Mouse (Mus musculus) retina, embryonic 14.5 days (tissue): ENCODE measurements around the gene Trmt10c.
A peak's percentile ranks its signal among the peaks of the same experiment; 100 is the strongest.
"Not testable (repeated sequence)": the region's sequence is repeated elsewhere in the genome, so short reads cannot be mapped to it uniquely, and the experiment has no call there.

Source experiments
- DNase-seq: peaks from one replicate; pipeline ENCODE4 v3.0.0-alpha.2; 2015; ENCODE audit warnings: low spot score

The Trmt10c gene

DNA sequence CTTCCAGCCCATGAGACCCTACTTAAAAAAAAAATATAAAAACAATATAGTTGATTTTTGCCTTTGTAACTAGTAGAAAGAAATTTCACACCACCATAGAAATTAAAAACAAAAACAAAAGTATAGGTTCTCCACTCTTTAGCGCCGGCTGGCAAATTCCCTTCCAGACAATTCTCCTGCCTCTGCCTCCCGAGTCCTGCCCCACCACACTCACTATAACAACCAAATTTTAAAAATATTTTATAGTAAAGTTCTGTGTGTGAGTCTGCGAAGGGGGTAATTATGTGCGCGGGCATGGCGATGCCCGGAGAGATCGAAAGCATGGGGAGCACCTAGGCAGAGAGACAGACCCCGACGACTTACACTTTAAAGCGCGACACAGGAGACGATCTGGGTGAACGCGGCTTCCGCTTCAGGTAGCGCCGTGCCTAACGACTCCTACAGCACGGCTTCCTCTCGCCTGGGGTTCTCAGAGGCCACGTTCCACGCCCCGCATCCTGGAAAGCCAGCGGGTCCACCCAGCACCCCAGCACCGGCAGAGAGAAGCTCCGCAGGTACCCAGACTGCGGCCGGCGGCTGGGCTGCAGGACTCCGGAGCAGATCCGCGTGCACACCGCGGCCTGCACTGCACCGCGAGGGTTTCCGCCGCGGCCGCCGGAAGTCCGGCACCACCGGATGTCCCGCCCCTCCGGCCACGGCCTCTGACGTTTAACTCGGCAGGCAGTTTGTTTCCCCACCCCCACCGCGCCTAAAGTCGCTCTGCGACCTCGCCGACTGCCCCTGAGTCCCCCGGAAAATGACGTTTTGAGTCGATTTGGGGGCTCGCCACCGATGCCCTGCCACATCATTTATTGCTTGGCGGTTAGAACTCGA is at the start of gene Trmt10c:
TSS of gene Trmt10c (minus strand) at position 682 of the 873 bp plus-strand sequence.
- peak; percentile 91 for DNase-seq

DNA sequence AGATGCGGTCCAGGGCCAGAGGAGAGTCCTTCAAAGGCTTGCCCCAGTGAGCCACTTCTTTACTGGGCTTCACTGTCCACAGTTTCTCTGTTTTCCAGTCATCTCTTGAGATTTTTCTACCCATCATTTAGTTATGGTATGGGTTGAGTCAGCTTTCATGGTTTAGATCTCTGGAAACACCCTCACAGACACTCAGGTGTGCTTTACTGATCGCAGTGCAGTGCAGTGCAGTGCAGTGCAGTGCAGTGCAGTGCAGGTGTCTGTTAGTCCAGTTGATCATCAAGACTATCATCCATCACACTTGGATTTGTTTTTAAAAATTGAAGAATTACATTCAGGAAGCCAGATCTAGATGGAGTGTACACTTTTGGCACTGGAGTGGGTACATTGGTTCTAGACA is 48.7 kb upstream of the Trmt10c start:
- DNase-seq: no peak

DNA sequence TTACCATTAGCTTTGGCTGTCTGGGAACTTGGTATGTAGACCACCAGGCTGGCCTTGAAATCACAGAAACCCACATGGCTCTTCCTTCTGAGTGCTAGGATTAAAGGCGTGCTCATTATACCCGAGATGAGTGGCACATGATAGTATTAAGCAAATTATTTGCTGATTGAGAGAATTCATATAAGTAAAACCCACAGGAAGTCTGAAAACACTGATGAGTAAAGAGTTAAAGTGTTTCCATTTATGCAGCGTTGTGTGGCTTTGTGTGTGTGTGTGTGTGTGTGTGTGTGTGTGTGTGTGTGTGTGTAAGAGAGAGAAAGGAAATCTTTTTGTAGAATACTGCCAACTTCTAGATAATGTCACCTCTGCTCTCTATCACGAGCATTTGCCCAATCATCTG is 44.1 kb upstream of the Trmt10c start:
- DNase-seq: no peak

DNA sequence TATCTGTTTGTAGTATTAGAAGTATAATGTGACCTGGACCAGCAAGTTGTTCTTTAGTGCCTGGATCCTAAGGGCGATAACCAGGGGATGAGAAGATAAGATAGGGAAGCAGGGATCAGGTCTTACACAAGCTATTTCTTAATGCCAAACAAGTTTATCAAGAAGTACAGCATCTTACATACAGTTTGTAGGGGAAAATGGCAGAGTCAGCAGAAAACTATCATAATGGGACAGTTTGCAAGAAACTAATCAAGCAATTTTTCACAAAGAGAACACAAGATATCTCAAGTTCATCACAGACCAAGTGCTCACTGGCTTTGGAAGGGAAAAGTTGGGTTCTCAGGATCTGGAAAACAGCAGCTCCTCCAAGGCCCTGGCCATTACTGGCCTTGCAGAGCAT is 41.8 kb upstream of the Trmt10c start:
- no peak for DNase-seq

DNA sequence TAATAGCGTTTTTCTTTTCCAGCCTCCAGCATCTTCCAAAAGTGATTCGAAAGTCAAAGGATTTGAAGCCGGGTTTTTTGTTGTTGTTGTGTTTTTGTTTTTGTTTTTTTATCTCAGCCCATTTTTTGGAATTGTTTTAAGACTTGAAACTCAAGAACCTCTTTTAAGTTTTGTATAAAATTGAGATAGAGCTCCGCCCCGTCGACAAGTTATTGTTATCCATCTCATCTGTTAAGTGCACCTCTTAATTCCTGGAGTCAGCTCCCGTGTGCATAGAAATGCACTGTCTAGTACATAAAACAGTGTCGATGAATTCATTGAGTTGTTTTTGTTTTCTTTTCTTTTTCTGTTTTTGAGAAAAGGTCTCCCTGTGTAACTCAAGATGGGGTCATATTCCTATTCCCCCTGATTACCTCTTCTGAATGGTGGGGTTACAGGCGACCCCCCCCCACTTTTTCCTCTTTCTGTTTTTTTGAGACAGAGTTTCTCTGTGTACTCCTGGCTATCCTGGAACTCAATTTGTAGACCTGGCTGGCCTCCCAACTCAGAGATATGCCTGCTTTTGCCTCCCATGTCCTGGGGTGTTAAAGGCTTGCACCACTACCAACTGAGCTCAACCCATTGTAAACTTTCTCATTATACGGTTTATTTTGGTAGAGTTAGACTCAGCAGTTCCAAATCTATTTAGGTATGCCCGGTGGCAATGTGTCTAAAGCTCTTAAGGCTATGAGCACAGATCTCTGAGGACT is 38.7 kb upstream of the Trmt10c start:
- no peak for DNase-seq

DNA sequence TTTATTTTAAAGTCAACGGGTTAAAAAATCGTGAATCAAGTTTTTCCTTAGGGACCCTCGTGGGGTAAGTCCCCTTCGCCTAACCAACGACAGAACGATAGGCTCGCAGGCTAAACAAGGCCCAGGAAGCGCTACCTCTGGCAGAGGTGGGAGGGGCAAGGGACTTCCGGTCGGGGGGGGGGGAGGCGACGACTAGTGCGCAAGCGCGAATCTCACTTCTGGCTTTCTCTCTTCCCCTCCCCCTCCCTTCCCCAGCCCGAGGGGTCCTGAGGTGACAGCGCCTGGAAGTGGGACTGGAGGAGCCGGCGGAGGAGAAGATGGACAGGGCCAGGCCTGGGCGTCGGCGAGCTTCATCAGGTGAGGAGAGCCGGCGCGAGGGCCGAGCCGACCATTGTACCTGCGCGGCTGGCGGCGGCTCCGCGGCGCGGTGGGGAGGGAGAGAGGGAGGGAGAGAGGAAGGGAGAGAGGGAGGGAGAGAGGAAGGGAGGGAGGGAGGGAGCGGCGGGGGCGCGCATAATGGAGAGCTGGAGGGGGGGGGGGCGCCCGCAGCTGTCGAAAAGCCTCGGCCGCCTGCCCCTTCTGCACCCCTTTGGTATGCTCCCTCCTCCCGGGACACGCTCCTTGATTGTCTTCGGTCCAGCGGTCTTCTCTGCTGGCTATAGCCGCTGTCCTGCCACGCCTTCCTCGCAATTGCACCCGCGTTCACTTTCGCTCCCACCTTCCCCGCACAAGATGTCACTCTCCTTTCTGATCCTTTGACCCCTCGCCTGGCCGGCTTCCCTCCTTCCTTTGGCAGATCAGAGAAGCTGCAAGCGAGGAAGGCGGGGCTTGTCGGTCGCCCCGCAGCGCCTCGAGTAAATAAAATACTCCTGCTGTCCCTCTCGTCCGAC is 37.8 kb upstream of the Trmt10c start:
- peak; percentile 94 for DNase-seq

DNA sequence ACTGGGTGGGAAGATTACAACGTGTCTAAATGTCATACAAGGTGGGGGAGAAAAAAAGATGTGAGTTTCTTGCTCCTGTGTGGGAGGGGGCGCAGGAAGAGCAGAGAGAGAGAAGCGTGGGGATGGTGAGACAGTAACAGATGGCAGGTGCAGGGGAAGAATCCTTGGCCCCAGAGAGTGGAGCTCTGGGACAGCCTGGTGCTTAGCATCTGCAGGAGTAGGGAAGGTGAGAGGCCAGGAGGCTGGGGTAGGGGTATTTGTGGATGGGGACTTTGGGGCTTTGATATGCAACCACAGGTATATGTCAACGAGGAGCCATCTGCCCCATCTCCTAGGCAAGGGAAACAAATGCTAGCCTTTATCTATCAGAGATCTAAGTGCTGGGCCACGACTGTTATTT is 36.9 kb upstream of the Trmt10c start:
- DNase-seq: peak; percentile 9

DNA sequence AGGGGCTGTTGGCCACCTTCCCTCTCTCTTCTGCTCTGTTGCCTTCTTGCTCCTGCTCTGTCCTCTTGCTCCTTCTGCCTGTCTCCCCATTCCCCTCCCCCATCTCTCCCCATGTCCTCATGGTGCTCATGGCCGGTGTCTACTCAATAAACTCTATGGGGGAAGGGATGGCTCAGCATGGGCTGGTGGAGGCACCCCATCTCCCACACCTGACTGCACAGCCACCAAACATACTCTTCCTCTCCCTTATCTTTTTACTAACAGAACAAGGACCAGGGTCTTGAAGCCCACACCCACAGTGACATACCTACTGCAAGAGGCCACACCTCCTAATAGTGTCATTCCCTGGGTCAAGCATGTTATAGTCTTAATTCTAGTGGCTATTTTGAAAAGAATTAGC is 36.5 kb upstream of the Trmt10c start:
- DNase-seq: no peak

DNA sequence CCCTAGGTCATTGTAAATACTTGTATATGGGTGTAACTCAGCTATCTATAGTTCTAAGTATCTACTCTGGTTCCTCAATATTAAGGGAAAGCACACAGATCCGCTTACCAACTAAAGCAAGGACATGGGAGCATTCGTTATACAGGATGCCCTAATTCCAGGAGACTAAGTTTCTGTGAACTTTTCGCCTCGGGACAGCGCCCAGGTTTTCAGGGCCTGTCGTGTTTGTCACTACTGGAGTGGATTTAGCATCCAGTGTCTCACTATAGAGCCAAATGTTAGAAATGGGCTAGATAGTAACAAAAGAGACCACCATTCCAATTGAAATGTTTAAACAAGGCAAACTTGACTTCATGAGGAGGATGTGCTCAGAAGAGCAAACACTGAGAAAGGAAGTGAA is 35.5 kb upstream of the Trmt10c start:
- not testable (repeated sequence) for DNase-seq

DNA sequence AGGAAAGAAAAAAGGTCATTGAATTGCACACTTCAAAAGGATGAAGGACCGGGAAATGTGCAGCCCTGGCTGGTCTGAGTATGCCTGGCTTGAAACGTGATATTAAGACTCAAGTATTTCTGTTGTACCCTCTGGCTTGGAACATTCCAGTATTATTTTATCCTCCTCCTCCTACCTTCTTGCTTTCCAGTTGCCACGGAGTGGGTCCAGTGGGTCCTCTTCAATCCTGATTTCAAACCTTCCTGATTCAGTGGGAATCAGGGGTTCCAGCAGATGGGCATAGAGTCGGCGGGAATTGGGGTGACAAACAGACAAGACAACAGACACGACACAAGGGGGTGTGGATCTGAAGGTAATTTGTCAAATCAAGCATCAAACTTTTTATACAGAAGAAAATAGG is 34.9 kb upstream of the Trmt10c start:
- no peak for DNase-seq

DNA sequence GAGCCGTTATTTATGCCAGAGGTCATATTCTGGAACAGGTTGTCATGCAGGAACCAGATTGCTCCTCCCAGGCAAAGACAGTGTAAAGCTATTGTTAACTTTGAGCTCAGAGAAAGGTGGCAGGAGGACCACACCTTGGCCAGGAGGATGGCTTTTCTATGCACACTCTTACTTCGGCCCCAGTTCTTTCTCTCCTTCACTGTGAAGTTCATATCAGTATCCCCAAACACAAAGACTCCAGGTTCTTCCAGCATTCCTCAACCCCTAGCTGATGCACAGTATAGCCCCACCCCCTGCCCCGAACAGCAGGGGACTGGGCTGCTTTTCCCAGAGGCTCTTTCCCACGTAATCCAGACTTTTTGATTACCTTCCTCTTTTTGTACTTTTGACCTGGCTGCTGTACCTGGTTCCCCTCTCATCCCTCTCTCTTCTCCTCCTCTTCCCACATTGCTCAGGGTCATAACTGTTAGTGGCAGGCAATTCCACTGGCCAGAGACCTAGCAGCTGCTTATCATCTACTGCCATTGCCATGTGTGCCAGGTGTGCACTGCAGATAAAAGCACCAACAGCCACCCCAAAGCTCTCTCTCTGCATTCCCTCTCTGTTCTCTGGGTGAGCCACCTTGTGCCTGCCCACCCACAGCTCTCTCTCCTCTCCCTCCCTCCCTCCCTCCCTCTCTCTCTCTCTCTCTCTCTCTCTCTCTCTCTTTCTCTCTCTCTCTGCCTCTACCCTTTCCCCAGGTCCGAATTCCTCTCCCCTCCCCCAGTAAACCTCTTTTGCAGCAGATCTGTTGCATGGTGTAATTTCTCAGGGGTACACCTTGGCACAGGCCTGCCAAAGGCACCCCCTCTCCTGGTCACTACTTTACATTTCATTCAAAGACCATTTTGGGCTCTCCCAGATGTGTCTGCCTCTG is 34.0 kb upstream of the Trmt10c start:
- no peak for DNase-seq

DNA sequence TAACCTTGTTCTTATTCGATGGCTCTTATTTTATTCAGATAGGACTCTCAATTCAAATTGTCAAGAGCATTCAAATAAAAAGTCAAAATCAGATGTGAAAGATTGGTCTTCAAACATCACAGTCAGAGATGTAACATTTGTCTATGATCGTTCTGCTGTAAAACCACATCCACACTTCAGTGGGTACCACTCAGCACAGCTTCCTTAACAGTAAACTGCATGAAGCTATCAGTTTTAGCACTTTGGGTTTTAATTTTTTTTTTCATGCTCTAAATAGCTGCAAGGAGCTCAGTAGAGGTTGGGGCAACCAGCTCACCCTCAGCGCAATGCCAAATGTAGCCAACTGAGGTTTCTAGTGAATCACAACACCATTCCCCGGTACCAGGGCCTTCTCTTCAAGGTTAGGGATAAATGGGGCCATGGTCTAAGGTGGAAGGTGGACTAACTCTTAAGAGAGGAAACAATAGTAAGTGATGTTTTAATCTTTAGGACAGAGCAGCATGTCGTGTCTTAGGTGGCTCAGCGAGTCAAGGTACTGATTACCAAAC is 31.0 kb upstream of the Trmt10c start:
- DNase-seq: no peak

DNA sequence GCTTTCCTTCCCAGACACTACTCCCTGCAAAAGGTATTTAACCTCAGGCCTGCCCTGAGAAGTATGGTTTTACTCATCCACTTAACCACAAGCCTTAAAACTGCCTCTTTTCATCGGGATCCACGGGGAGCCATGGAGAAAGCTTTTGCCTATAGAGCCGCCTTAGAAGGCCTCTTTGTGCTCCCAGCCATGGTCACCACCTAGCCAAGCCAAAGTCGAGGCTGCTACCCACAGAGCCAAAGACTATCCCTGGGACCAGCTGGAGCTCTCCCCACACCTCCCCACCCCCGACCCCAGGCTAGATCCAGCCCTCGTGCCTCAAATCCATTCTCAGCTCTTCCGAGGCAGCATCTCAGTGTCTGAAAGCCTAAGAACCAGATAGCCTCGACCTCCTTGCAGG is 28.5 kb upstream of the Trmt10c start:
- no peak for DNase-seq

DNA sequence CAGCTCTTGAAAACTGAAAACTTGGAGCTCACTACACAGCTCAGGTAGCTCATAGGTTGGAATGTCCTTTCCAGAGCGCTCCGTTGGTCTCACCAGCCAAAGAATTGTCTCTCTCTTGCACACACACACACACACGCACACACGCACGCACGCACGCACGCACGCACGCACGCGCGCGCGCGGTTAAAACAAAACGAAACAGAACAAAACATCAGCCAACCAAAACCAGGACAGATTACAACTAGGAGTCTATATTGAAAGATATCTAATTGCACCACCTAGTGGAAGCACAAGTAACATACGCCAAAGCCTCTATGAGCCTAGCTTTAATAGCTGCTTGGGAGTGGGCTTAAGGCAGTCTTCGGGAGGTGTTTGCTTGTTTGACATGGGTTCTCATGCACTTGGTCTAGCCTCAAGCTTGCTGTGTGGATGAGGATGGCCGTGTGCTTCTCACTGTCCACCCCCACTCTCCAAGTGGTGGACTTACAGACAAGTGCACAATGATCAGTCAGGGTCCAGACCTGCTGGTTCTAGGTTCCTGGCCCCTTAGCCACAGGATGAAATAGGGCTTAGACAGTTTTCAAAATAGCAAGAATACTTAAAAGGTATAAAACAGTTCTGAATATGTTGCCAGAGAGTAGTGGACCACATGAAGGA is 26.8 kb upstream of the Trmt10c start:
- peak; percentile 89 for DNase-seq

DNA sequence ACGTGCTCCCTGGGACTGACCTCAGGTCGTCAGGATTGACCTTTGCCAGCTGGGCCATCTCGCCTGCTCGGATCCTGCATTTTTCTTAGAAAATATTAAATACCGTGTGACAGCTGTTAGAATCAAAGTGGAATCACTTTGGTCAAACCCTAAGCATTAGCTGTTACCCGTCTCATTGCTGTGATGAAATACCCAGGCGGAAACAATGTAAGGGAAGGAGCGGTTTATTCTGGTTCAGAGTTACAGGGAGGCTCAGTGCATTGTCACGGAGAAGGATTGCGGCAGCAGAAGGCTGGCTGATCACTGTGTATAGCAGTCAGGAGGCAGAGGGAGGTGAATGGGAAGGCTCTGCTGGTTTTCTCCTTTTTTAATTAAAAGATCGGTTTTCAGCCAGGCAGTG is 25.4 kb upstream of the Trmt10c start:
- no peak for DNase-seq

DNA sequence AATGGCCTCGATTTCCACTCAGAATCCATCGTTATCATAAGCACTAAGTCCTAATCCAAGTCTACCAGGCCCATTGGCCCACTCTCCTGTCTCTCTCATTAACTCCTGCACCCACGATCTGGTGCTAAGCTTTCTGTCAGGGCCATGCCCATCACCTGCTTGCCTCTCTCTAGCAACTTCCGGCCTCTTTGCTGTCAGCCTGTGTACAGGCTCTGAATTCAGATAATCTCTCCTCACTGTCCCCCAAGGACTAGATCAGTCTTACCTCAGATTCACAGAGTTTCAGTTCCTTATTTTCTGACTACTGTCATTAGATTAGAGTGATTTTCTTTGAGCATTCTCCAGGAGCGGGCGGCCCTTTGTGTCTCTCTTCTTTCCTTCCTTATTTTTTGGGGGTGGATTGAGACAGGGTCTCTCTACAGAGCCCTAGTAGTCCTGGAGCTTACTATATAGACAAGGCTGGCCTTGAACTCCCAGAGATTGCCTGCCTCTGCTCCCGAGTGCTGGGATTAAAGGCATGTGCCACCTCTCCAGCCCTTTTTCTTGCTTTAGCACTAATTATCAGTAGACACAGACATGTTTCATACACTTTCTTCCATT is 24.5 kb upstream of the Trmt10c start:
- DNase-seq: no peak

DNA sequence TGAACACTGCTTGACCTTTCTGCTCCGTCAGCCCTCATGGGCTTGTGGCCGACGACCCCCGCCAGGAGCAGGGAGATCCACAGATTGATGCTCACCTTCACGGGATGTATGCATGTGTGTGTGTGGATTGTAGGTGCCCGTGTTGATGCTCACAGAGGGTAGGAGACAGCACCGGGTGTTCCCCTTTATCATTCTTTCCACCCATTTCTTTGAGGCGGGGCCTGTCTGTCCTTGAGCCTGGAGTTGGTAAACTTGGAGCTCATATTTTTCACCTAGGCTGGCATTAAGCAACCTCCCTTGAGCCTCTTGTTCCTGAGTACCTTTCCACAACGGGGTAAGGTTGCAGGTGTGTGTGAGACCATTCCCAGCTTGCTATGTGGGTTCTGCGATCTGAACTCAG is 20.5 kb upstream of the Trmt10c start:
- DNase-seq: no peak

DNA sequence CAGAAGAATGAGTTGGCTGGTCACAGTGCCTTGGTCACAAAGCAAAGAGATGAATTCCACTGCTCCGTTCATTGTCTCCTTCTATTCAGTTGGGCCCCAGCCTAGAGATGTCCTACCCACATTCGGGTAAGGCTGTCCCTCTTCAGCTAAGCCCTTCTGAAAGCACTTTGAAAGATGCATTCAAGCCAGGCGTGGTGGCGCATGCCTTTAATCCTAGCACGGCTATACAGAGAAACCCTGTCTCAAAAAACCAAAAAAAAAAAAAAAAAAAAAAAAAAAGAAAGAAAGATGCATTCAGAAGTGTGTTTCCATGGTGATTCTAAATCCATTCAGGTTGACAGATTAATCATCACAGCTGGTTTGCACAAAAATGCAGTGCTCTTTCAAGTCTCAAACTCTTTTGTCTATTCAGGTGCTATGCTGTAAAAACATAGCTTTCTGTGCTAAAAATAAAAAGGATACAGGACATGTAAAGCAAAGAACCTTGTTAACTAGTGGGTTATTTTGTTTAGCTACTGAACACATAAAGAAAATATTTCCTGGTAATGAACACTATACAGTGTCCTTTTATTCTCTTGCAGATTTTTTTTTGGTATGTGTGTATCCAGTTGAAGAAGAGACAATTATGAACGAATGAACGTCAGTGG is 19.4 kb upstream of the Trmt10c start:
- DNase-seq: no peak

DNA sequence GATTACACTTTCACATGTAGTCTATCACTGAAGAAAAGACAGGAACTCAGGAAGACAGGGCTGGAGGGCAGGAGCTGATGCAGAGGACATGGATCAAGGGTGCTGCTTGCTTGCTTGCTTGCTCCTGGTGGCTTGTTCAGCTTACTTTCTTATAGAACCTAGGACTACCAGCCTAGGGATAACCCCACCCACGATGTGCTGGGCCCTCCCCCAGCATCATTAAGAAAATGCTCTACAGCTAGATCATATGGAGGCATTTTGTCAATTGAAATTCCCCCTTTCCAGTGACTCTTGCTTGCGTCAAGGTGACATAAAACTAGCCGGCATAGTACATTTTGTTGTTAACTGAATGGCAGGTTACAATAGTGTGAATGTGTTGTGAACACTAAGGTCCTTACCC is 18.3 kb upstream of the Trmt10c start:
- no peak for DNase-seq

DNA sequence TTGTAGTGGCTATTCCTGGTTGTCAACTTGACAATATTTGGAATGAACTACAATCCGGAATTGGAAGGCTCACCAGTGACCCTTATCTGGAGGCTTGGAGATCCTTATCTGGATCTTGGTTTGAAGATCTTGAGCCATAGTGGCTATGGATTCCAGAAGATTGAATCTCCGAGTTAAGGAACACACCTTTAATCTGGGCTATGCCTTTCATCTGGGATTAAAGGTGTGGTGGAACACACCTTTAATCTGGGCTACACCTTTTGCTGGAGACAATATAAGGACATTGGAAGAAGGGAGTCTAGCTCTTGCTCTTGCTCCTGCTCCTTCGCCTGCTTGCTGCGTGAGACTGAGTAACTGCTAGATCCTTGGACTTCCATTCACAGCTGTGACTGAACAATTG is 10.4 kb upstream of the Trmt10c start, which contains the start of gene Senp7:
TSS of gene Senp7 (plus strand) at position 301 of the 400 bp plus-strand sequence.
- not testable (repeated sequence) for DNase-seq
